Mouse (Mus musculus) liver (tissue): ENCODE measurements around the gene Arl8b.
A peak's percentile ranks its signal among the peaks of the same experiment; 100 is the strongest.

ENCODE experiments used
- DNase-seq: peaks from one replicate; pipeline ENCODE4 v3.0.0-alpha.2; 2020; ENCODE audit warnings: mixed read lengths

The Arl8b gene

DNA sequence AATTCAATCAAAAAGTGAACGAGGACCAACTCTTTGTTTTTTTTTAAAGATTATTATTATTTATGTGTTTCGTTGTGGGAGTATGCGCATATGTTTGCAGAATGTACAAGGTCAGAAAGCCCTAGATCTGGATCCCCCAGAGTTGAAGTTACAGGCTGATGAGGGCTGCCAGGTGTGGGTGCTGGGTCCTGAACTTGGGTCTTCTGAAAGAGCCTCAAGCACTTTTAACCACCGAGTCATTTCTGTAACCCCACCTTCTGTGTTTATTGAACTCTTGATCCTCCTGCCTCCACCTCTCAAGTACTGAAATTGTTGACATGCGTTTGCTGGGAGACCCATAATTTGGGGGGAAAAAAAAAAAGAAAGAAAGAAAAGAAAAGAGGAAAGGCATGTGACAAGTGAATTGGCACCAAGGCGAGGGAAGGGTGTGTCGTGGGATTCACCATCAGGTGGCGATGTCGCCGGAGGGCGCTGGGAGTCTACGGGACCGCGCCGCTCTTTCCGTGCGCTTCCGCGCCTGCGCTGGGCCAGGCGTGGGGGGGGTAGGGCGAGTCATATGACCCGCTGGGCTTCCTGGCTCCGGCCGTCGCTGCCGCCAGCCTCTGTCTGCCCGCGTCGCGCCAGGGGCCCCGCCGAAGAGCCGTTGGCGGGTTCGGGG, at the start of gene Arl8b:
Gene Arl8b (plus strand): TSS at position 574 of the 658 bp plus-strand sequence.
- peak; percentile 95 for DNase-seq

DNA sequence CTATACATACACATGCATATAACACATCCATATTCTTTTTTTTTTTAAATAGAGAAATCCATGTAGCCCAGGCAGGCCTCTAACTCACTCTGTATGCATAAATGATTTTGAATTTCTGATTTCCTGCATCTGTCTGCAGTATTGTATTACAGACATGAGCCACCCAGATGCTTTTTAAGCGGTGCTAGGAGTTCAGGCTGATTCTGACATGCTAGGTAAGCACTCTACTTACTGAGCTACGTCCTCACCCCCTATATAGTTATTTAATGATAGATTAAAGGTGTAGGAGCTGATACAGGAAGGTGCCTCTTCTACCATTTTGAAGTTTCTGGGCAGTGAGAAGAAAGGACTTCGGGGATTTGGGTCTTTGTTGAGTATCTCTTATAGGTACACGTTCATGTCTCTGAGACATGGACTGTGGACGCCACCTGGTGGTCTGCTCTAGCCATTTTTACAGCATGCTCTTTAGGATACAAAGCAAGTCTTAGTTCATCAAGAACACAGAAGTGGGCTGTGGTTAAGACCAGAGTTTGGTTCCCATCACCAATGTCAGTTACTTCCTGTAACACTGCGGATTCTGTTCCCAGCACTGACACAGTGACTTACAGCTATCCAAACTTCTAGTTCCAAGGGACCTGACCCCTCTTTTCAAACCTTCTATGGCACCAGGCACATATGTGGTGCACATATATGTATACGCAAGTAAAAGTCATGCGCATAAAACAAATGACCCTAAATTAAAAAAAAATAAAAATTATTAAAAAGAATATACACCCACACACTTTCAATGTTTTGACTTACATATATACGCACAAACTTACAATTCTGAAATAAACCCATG, 46.8 kb upstream of the Arl8b start:
- DNase-seq = peak; percentile 69

DNA sequence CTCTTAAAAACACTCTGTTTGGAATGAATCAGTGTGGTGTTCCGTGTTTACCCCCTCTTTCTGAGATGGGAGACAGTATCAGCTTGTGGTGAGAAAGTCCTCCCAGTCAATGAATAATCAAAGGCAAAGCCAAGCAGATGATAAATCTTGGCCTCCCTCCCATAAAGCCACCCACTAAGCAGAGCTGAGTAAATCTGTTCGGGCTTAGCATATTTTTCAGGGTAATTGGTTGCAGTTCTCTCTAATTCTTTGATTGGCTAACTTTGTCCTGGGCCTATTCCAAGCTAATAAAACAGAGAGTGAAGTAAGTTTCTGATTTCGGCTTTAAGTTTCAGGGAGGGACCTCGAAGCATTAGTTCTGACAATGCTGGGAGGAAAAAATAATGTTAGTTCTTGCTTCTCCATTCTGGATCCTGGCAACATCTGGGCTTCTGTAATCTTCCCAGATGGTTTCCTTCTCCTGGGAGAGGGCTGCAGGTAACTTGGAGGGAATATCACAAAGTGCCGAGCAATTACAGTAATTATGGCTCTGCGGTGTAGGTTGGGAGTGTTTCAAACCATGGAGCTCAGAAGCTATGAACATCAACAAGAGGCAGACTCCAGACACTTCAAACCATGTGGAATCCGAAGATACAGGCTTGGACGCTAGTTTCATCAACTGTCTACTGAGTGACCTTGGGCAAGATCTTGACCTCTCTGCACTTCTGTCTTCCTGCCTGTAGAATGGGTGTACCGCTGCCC, 44.3 kb upstream of the Arl8b start:
- DNase-seq = no peak

DNA sequence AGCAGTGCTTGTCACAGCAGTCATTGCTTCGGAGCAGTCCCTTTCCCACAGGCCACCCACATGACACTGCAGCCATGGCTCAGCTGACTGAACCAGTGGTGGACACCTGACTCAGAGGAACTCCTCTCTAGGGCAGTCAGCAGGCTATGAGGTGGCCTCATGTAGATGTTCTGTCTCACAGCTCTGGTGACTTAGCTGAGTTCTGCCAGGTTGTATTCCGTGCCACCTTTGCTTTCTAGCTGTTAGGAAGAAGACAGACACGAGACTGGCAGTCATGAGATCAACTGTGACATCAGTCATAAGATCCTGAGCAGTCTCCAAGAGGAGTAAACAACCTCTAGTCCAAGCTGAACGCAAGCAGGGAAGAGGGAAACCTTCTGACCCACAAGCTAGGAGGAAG, 42.3 kb upstream of the Arl8b start:
- DNase-seq = no peak

DNA sequence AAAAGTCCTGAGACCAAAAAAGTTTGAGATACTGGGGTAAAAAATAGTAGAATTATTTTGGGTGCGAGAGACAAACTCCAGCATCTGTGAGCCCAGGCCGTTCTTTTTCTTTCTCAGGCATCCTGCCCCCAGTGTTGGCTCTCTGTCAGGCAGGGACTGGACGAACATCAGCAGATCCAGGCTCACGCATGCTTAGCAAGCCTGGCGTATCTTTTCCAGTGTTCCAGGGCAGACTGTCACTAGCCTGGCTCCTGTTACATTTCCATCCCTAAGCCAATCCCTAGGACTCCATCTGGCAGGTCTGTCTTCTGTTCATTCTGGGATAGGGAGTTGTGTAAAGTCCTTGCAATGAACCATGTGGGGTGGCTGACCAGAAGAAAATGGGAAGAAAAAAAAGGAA, 39.2 kb upstream of the Arl8b start:
- DNase-seq = no peak

DNA sequence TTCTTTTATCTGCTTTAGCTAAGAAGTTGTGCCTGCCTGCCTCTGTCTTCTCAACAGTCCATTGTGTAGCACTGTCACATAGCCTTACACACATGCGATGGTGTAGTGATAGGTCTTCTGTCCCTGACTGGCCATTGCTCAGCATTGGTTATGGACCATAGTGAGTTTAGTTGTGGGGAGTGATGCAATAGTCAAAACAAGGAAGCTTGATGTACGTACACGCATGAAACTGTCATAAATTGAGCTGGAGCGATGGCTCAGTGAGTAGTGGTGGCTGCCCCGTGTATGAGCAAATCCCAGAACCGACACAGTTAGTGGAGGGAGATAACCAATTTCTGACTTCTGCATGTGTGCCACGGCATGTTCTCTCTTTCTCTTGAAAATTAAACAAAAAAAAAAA, 31.6 kb upstream of the Arl8b start:
- DNase-seq = no peak

DNA sequence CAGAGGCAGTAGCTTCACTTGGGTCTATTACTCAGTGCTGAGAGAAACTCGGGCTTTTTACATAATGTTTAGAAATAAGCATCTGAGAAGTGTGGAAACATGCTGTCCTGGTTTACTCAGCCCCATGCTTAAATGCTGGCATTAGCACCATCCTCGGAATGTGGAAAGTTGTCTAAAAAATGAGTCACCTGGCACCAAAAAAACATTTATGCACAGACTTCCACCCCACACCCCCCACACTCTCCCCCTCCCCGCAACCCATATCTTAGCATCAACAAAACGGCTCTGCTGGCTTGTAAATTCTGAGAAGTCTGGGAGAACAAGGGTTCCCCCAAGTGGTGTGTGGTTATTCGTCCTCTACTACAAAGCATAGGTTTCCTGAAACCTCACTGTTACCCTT, 30.5 kb upstream of the Arl8b start:
- no peak for DNase-seq

DNA sequence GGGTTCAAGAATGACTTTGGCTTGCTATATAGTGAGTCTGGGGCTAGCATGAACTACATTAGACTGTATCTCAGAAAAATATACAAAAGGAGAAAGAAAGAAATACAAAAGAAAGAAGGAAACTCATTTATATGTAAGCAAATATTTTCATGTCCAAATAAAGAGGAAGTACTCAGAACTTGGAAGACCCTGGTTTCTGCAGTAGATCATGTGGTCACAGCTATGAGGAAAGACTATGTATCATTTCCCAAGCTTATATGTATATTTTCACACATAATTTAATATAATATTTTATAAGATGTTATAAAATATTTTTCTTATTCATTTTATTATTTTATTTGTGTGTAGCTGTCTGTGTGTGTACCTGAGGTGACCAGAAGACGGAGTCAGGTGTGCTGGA, 29.4 kb upstream of the Arl8b start:
- DNase-seq = no peak

DNA sequence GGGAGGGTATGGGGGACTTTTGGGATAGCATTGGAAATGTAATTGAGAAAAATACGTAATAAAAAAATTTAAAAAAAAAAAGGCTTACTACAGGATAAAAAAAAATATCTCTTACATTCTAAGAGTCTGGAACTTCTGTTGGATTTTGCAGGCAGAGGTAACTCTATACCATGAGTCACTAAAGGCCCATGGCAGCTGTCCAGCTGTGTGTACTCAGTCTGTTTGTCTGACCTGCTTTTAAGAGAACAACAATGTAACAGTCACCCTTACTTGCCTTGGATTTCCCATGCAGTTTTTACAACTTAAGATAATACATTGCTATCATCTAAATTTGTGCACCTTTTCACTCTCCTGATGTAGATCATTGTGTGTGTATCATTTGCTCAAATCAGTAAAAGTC, 28.5 kb upstream of the Arl8b start:
- no peak for DNase-seq

DNA sequence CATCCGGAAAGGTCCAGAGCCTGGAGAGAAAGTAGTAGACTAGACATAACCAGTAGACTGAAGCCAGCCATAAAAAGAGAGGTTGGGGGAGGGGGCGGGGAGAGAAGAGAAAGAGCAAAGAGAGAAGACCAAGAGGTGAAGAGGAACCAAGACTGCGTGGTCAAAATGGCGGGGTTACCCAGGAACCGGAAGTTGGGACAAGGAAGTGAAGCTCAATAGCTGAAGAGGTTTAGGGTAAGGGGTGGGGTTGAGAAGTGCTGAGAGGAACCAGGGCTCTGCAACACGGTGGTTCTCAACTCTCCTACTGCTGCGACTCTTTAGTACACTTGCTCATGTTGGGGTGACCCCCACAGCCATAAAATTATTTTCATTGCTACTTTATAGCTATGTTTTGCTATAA, 27.0 kb upstream of the Arl8b start:
- DNase-seq = no peak

DNA sequence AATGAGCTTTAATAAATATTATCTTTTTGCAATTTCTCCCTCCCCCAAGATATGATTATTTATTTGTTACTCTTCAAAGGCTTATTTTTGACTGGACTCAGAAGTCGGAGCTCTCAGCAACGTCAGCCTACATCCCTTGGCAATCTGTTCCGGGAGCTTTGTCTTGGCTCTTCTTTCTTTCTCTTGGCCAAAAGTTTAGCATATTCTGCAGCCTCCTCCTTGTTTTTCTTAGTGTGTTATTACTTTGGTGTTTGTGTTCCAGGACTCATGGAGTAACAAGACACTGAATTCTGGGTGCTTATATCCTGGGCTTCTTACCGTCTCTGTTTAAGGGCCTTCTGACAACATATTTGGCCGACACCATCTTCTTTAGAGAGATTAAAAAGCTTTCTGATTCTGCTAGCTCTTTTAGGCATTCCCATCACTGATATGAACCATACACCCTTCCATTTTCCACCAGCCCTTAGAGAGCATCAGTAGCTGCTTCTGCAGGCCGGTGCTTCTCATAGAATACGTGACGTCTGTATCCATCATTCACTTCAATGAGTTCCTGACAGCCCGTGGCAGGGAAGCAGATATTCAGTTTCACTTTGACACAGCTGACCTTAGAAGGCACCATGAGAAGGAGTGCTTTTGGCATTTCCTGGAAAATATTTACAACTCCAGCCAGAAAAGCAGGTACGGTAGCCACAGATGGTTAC, 23.8 kb upstream of the Arl8b start:
- DNase-seq = no peak

DNA sequence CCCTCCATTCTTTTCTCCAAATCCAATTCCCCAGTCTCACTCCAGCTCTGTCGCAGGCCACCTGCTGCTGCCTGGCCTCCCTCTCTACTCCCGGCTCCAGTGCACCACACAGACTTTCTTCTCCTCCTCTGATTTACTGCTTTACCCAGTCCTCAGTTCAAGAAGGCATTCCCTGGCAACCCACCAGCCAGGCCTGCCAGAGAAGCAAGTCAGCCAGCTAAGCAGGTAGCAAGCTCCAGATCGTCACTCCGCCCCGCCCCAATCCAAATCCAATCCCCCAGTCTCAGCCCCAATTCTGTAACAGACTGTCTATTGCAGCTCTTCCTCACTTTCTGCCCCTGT, 23.2 kb upstream of the Arl8b start:
- no peak for DNase-seq

DNA sequence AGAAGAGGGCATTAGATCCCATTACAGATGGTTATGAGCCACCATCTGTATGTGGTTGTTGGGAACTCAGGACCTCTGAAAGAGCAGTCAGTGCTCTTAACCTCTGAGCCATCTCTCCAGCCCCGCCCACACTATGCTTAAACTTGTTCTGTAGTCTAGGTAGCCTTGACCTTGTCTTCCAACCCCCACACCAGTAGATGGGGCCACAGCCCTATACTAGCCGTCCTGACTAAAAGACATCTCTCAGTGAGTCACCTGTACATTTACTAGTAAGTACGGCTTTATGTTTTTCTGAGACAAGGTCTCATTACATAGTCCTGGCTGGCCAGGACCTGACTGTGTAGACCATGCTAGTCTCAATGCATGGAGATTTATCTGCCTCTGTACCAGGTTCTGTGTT, 12.0 kb upstream of the Arl8b start:
- DNase-seq = no peak

DNA sequence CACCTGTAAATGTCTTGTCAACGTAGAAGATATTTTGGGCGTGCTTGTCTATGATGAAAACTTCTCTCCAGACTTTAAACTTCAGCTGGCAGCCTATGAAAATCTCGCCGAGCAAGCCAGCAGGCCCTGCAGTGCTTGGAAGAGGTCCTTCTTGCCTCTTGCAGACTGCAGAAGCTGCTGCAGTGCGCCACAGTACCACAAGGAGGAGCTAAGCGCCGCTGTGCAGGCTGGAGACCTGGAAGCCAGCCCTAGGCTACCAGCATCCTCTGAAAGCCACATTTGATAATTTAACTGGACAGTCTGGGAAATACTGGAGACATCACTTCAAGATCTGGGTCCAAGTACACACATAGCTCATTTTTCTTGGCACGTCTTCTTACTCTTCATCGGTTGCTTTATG, 10.0 kb upstream of the Arl8b start:
- peak; percentile 79 for DNase-seq

DNA sequence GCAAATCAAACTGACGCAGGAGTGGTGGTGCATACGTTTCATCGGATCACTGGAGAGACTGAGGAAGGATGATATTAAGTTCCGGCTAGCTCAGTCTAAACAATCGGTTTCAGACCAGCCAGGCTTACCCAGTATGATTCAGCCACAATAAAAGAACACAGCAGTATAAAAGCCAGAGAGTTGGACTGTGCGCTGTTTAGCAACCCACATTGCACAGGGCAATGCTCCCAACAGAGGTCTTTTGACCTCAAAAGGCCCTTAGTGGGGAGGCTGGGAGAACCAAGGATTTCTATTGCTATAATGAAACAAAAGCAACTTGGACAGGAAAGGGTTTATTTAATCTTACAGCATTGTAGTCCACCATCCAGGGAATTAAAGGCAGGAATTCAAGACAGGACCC, 9.4 kb upstream of the Arl8b start:
- DNase-seq = no peak

DNA sequence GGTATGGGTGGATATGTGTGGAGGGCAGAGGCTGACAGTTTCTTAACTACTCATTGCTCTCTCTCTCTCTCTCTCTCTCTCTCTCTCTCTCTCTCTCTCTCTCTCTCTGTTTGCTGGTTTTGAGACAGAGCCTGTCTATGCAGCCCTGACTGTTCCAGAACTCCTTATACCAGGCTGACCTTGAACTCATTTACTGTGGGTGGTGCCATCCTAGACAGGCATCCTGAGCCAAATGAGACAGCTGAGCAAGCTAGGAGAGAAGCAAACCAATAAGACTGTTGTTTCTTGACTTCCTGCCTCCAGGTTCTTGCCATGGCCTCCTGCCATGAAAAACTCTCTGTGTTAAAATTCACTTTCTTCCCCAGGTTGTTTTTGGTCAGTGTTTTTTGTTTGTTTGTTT, 6.6 kb upstream of the Arl8b start:
- DNase-seq = no peak

DNA sequence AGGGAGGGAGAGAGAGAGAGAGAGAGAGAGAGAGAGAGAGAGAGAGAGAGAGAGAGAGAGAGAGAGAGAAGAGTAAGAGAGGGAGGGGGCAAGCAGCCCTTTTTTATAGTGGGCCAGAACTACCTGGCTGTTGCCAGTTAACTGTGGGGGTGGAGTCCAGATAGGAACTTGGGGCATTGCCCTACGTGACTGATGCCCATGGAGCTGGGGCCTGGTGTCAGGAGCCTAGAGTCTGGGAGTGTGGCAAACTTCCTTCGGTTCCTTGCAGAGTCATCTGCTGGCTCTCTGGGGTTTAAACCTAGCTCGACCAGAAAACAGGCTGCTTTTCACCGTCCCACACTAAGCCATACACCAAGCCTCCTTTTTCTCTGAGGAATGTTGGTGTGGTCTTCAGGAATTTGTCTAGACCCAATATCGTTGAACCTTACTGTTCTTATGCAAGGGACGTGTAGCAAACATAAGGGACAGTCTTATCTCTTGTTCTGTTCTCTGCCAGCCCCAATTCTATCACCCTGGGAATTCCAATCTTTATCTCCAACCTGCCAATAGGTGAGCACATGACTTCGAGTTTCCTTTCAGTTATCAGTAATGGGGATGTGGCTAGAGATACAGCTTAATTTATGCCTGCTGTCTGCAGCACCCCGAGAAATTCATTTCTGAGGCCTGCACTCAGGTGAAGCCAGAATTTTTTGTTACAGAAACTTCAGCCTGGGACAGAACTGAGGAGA, 5.2 kb upstream of the Arl8b start:
- DNase-seq = no peak

DNA sequence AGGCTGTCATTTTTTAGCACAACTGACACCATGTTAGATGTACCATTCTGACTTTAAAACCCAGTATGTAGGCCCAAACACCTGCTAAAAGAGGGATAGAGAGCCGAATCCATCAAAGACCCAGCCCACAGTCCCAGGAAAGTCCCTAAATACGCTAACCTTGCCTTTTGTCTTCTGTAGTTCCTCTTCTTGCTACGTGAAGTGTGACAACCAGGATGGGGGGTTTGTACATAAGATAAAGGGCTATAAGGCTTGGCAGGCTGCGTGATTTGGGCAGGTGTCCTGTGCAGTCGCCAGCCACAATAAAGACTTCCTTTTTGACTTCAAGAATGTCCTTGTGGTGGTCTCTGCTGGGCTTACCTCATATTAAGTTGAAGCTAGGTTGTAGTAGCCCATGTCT, 4.5 kb upstream of the Arl8b start:
- DNase-seq = no peak

DNA sequence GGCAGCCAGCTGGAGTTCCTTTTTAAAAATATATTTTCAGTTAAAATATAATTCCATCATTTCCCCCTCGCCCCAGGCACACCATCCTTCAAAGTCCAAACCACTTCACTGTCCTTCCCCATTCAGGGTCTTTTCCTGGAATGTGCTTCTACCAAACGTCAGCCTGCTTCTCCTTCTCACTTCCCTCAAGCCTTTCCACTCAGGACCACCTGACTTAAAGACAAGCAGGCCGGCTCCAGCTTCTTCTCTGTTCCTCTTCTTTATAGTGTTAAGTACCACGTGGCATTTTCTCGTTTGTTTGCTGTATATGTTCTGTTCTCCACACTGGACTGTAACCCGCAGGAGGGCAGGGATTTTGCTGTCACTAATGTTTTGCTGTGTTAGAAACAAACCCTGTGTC, 1.0 kb upstream of the Arl8b start:
- no peak for DNase-seq

DNA sequence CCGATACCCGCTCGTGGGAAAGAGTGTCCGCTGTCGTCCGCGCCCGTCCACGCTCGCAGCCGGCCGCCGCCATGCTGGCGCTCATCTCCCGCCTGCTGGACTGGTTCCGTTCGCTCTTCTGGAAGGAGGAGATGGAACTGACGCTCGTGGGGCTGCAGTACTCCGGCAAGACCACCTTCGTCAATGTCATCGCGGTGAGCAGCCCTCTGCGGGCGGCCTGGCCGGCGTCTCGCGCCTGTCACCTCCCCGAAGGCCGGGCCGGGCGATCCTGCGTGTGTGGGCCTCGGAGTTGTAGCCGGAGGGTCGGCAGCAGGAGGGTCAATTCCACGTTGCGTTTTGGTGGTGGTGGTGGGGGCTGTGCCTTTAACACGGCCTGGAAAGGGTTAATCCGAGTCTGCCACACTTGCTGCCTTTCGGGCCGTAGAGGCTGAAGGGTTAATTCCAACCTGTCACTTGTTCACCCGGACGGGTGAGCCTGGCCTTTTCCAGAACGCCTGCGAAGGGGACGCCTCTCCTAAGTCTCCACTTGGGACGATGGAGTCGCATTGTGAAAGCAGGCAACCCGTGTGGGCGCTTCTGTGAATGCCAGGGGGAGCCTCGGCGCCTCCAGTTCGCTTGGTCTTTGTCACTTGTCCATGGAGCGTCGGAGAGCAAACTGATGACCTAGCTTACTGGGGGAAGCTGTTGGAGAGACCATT, 434 bp downstream of the Arl8b start:
- DNase-seq = peak; percentile 49

DNA sequence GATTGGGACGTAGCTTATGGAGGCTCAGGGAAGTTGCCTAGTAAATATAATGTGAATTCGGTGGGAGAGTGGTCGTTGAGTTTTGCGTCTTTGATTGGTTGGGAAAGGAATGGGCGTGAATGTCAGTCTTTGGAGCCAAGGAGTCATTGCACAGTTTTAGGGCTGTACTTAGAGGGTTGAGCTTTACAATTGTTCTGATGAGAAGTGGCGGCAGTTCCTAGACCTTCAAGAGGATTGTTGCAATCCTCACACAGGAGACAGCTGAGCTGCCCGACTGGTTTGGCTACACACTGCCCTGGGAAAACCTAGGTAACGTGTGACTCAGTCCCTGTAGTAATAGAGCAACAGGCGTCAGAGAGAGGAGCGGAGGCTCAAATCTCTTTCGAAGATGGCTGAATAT, 1.2 kb downstream of the Arl8b start:
- no peak for DNase-seq

DNA sequence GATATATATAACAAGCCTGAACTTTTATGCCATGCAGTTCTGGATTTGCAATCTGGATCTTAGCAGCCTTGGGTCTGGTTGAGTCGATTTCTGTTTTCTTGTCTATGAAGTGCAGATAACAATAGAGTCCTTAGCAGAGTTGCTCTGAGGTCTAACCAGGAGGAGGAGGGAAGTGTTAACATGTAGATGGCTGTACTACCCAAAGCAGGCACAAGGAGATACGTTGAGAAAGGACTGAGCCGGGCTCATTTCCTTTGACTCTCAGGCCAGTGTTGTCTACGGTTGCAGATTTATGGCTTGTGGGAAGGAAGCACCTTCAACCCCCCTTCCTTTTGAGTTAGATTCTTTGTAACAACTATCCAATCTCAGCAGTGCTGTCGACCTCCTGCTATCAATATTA, 1.9 kb downstream of the Arl8b start:
- DNase-seq = no peak
